Mouse (Mus musculus) gastrocnemius, postnatal 36 days (tissue): ENCODE results near the gene Snx19. TPM values are rescaled to one million over a fixed set of nuclear protein-coding genes. Genes with fewer than 3 reads are reported as not detected.

Source experiments
- DNase-seq, 2 experiments: peaks; one replicate each; pipeline ENCODE4 v3.0.0; 2022
- intact Hi-C: fragments of 180-260 bp; cut with DNase I; formaldehyde crosslinking; loops from one replicate; pipeline ENCODE4 v1.15.1; 2025
- total RNA-seq, 2 experiments: library from RNA; stranded (reverse); gene quantifications; 2 replicates each; pipeline ENCODE4 v1.2.3; 2021

Snx19 gene
- total RNA-seq, 2 experiments from 2014 or later = 17.7 to 19.8 TPM

- intact Hi-C loops = loop anchor here (1.0 to 5.0 kb wide), 3 partner anchors 33 to 603 kb away; no protein-coding TSS in a partner anchor
- no peak for DNase-seq
Observed at GRCm38 (mm10) chr9:30480043-30480442, 53.1 kb downstream of the Snx19 start.

GRCm38 (mm10) chr9:30480464-30480863 lies 53.6 kb downstream of the Snx19 start:
- intact Hi-C loops = loop anchor here (1.0 to 5.0 kb wide), 3 partner anchors 33 to 602 kb away; no protein-coding TSS in a partner anchor
- DNase-seq = peak; percentile 88 to 91

- DNase-seq = no peak
- intact Hi-C loops = loop anchor here (5.0 kb wide), 1 partner anchor 35 kb away; no protein-coding TSS in a partner anchor
Observed at GRCm38 (mm10) chr9:30482116-30482515, 55.2 kb downstream of the Snx19 start.

- intact Hi-C loops = loop anchor here (5.0 kb wide), 1 partner anchor 37 kb away; no protein-coding TSS in a partner anchor
- no peak for DNase-seq
Observed at GRCm38 (mm10) chr9:30484183-30484582, 57.3 kb downstream of the Snx19 start.

DNA sequence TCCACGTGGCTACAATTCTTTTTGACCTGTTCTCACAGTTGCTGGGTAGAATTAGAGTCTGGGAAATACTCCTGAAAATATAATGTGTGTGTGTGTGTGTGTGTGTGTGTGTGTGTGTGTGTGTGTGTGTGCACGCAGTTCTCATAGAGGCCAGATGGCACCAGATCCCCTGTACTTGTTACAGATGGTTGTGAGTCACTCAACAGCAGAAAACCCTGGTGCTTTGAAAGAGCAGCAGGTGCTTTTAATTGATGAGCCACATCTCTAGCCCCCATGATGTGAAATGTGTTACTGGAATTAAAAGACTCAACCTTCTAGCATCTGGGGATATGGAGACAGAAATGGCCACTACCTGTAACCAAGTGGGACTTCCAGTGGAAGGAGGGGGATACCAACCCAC lies 58.3 kb downstream of the Snx19 start:
- intact Hi-C loops = no loop called here
- DNase-seq = no peak

GRCm38 (mm10) chr9:30488384-30488783 lies 61.5 kb downstream of the Snx19 start:
- intact Hi-C loops = no loop called here
- no peak for DNase-seq

DNA sequence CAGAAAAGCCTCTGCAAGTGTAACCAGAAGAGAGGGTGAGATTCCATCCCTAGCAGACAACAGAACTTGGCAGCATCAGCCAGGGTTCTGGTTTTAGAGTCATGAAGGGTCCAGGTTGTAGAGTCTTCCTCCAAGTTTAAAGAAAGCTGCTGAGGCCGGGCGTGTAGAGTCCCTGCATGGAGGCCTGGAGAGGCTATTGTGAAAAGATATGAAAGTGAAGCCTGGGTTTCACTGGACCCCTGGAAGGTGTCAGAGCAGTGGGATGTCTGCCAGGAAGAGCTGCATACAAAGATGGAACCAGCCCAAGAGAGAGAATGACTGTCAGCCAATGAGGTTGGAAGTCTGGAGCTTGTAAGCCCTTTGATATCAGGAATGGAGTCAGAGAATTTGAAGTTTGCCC lies 67.5 kb downstream of the Snx19 start:
- DNase-seq = no peak
- intact Hi-C loops = no loop called here

GRCm38 (mm10) chr9:30508966-30509365 lies 82.1 kb downstream of the Snx19 start:
- no peak for DNase-seq
- intact Hi-C loops = no loop called here

GRCm38 (mm10) chr9:30515953-30516352 lies 89.0 kb downstream of the Snx19 start:
- DNase-seq = no peak
- intact Hi-C loops = no loop called here
